21 mouse cellular contexts compared by ENCODE assay signal in genomic region chr1:182448276-182449035, GRCm38 (mm10). TPM values are rescaled to one million over a fixed set of nuclear protein-coding genes. Genes with fewer than 3 reads are reported as not detected.
DNase-seq lines count a peak whose midpoint lies in the region; TF ChIP-seq lines count a peak whose summit lies in the region.
"Had no signal": no experiment of that assay in that cellular context is flagged by ENCODE, and none has a peak within 500 bp of the region (broad histone marks: within the 10 kb centered on the region; RNA-seq: fewer than 3 reads in every experiment).

No protein-coding gene starts in this region.

- peak in 1 of 2 experiments; percentile 24 for DNase-seq in layer of hippocampus, adult 2 months (ENCODE audit: low spot score in 2 of 2)
- DNase-seq in layer of hippocampus, adult 11-12 months (ENCODE audit: low spot score) = no peak
- DNase-seq in testis, postnatal 10 days (ENCODE audit: low spot score) = peak; percentile 9
- DNase-seq in testis, postnatal 14 days (ENCODE audit: low spot score) = no peak
- DNase-seq in gastrocnemius, adult 2 months = no peak
- DNase-seq in lung, postnatal 25 days (ENCODE audit: low spot score) = no peak
- DNase-seq: adrenal gland, adult 8-10 months; adrenal gland, postnatal 14 days; adrenal gland, postnatal 36 days; cerebellum, adult 11-12 months; cerebellum, adult 2 months; cerebellum, adult 9-10 months; cerebellum, postnatal 10 days; cerebellum, postnatal 25 days; embryo, embryonic 11 days had no signal

- H3K4me3 ChIP-seq in layer of hippocampus, adult 2 months = no peak overlapping the region
- H3K4me3 ChIP-seq in cortical plate, adult 2 months (ENCODE audit: insufficient read depth, low read length) = no peak overlapping the region
- no peak overlapping the region for H3K4me3 ChIP-seq in gastrocnemius, adult 2 months
- H3K4me3 ChIP-seq: embryonic facial prominence, embryonic 13.5 days; embryonic facial prominence, embryonic 15.5 days; erythroblast, embryonic 14.5 days; forebrain, embryonic 10.5 days; forebrain, embryonic 12.5 days had no signal

- intact Hi-C loops in gastrocnemius, adult 2 months (cut with DNase I) = no loop called here

- TF ChIP-seq CTCF in layer of hippocampus, adult 2 months (conservative IDR thresholded peaks at IDR 0.05) = no peak
- no peak for TF ChIP-seq CTCF in cortical plate, adult 2 months (IDR thresholded peaks at IDR 0.05; ENCODE audit: extremely low read depth, insufficient read depth, low read length)
- no peak for TF ChIP-seq CTCF in gastrocnemius, adult 2 months (IDR thresholded peaks at IDR 0.05)

- no peak for TF ChIP-seq POLR2A in cortical plate, adult 2 months (IDR thresholded peaks at IDR 0.05; ENCODE audit: extremely low read depth, insufficient read depth, low read length)

- no peaks in the 10 kb centered on the region for H3K4me1 ChIP-seq in cortical plate, adult 2 months (ENCODE audit: control insufficient read depth, insufficient read depth, low read length)
- H3K4me1 ChIP-seq: embryonic facial prominence, embryonic 13.5 days; embryonic facial prominence, embryonic 15.5 days; forebrain, embryonic 10.5 days; forebrain, embryonic 12.5 days had no signal

- H3K27ac ChIP-seq in layer of hippocampus, adult 2 months = peak overlapping the region; percentile 82
- peak overlapping the region; percentile 33; the same call in 1 of the 2 replicates for H3K27ac ChIP-seq in cortical plate, adult 2 months (ENCODE audit: insufficient read depth, low read length)
- no peak overlapping the region for H3K27ac ChIP-seq in gastrocnemius, adult 2 months
- H3K27ac ChIP-seq: embryonic facial prominence, embryonic 13.5 days; embryonic facial prominence, embryonic 15.5 days; forebrain, embryonic 10.5 days; forebrain, embryonic 12.5 days had no signal

RNA-seq across cellular contexts. Expression of gene Trp53bp2, which starts 39.5 kb away (rescaled TPM):
- total RNA-seq in layer of hippocampus, adult 2 months (2021) = 10 to 100 TPM; 31.1 to 32.4 TPM
- polyA plus RNA-seq in cortical plate, adult 2 months (2012; rRNA removed) = 13.4 and 14.0 TPM in 2 replicates
- 1 to 10 TPM; 9.0 to 9.5 TPM for total RNA-seq in gastrocnemius, adult 2 months (2021)
